Mouse (Mus musculus) frontal cortex, postnatal 10 days (tissue): ENCODE measurements at regions not wholly inside any gene's neighbourhood (a gene's known extent, or its start where the extent isn't known, plus 50 kb on each side); places are given as distances from the start of the nearest gene placed in this dataset.
A peak's percentile ranks its signal among the peaks of the same experiment; 100 is the strongest.

Source experiments
- DNase-seq, 2 experiments: peaks; one replicate each; pipeline ENCODE4 v3.0.0; 2022; ENCODE audit warnings: low spot score in 2 of 2, mixed read lengths in 1 of 2

- DNase-seq, result no peak
Observed at GRCm38 (mm10) chr16:84581166-84581565, 66.2 kb downstream of the A730009L09Rik start.

- DNase-seq, result peak in 1 of 2 experiments; percentile 11
Observed at GRCm38 (mm10) chr16:84583323-84583722, 68.4 kb downstream of the A730009L09Rik start.

DNA sequence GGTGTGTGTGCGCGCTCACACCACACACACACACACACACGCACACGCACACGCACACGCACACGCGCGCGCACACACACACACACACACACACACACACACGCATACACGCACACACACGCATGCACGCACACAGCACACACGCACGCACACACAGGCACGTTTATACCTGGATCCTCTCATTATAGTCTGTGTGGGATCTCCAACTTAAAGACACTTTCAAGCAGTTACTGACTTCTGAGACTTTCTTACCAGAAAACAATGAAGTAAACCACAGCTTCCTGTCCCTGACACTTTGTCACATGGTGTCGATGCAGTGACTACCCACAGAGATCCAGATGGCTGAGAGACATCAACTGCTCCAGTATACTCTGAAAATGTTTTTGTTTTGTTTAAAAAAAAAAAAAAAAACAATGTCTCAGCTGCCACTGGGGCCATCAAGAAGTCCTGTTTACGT, 68.9 kb downstream of the A730009L09Rik start:
- DNase-seq, result no peak

GRCm38 (mm10) chr16:84584724-84585399, 69.9 kb downstream of the A730009L09Rik start:
- no peak for DNase-seq

- no peak for DNase-seq
Observed at GRCm38 (mm10) chr16:84592978-84593377, 78.1 kb downstream of the A730009L09Rik start.

- DNase-seq, result no peak
Observed at GRCm38 (mm10) chr16:84602969-84603368, 88.0 kb downstream of the A730009L09Rik start.

DNA sequence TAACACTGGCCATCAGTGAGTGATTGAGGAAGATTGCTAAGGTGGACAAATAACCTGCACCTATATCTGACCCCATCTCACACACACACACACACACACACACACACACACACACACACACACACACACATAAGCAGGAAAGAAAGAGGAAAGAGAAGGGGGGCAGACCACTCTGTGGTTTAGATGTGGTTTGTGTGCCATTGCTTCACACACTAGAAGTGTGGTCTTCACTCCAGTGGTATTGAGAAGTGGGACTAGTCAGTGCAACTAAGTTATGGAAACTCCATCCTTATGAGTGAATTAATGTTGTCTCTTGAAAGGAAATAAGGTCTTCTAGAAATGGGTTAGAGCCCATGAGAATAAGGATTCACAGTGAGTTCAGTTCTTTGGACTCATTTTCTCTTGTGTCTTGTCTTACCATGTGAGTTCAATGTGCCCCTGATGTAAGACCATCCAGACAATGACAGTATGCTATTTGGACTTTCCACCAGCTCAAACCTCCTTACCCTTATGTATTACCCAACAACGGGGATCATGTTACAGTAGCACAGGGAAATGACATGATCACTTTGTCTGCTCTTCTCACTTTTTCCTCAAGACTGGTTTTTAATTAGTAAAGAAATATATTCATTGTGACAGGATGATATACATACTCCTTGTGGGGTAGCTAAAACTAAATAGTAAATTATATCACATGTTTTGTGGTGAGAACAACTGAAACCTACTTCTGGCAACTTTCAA, 88.7 kb downstream of the A730009L09Rik start:
- DNase-seq, result no peak

- no peak for DNase-seq
Observed at GRCm38 (mm10) chr16:84604272-84604975, 89.5 kb downstream of the A730009L09Rik start.

DNA sequence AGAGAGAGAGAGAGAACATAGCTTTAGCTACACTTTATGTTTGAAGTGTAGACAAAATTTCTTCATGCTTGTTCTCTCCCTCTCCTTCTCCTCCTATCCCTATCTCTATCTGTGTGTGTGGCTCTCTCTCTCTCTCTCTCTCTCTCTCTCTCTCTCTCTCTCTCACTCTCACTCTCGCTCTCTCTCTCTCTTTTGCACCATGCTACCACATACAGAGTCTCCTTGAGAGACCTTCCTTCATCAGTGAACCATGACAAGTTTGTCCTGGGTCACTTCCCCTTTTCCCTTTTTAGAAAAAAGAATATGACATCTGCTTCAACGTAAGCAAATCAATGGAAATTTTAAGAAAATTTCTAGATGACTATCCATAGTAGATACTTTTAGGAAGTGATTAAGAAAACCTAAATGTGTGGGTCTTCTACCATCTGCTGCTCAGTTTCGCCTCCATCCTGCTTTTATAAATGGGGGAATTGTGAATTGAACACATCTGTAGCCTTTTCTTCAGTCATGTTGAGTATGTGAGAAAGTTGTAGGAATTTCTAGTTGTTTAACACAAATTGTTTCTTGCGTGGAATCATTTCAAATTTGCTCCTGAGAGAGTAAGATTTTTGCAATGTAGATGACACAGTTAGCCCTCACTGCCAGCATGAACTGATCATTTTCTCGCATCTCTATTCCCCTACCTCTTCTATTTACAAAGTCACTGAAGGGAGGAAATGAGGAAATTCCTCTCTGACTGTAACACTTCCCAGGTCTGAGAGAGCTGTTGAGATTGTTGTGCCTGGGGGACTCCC, 91.3 kb downstream of the A730009L09Rik start:
- no peak for DNase-seq

- DNase-seq, result no peak
Observed at GRCm38 (mm10) chr16:84606804-84607095, 91.8 kb downstream of the A730009L09Rik start.

DNA sequence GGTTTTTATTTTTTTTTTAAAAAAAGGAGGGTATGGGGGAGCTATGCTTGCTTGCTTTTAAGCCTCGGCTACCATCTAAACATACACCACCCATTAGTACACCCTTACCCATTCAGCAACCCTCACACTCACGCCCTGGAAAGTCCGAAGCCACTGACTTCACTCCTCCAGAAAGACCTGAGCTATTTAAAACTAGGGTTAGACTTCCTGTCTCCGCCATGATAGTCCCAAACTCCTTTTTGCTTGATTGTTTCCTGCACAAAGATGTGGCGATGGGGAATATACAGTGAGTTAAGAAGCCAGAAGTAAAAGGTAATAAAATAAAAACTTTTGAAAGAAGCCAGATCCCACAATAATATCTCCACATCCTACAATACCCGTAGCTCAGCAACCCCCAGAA, 92.6 kb downstream of the A730009L09Rik start:
- DNase-seq, result no peak

DNA sequence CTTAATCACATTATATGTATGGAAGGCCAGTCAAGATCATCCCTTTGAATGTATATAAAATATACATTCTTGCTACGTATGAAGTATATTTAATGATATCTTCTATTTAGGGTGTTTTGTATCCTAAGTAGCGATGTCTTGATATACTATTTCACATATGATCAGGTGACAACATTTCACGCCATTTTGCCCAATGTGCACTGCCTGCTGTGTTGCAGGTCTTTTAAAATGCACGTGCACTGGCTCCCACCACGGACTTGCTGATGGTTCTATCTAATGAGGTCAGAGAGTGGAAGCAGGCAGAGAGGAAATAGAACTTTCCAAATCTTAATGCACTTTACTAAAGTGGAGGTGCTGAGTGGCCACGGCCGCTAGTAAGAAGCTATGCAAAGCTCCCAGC, 100.8 kb downstream of the A730009L09Rik start:
- no peak for DNase-seq

DNA sequence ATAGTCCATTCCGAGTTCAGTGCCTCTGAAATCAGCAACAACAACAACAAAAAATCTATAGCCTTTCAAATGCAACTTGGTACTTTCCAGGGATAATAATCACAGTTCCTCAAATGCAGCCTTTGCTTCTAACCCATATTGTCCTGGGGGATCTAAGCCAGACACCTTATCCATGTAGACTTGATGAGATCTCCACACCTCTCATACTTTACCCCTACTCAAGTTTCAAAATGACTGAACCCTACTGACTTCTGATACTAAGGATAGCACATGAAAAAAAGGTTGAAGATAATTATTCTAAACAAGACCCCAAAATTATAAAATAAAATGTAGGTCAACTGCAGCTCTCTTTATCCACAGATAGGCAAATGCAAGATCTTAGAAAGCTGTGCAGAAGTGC, 101.2 kb downstream of the A730009L09Rik start:
- no peak for DNase-seq

GRCm38 (mm10) chr16:84618379-84618778, 103.5 kb downstream of the A730009L09Rik start:
- DNase-seq, result no peak

- DNase-seq, result no peak
Observed at GRCm38 (mm10) chr16:84619876-84620275, 105.0 kb downstream of the A730009L09Rik start.

- DNase-seq, result no peak
Observed at GRCm38 (mm10) chr16:84620861-84621260, 105.9 kb downstream of the A730009L09Rik start.

DNA sequence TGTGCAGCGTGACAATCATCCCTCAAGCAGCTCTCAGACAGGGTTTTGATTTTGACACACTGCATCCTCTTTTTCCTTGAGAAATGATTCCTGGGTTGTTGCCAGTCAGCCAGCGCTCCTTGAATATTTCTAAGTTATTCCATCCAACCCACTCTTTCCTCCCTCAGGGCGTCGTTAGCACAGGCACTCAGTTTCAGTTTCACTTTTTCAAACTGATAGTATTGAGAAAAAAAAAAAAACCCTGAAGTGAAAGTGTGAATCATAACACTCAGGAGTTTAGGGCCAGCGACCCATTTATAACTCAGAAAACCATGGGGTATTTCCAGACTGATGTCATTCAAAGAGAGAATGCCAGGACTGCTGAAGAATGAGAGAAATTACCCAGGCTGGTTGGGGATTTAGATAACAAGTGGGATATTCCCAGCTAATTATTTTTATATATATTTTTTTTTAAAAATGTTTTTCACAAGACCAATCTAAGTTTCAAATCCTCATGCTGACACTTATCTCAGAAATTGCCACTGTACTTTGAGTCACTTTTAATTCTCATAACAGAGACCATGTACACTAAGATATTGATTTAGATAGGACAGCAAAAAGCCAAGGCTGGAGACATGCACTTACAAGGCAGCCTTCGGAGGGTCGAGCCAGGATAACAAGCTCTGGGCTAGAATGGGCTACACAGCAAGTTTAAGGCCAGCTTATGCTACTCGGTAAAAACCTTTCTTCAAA, 106.5 kb downstream of the A730009L09Rik start:
- peak in 1 of 2 experiments; percentile 6 for DNase-seq

DNA sequence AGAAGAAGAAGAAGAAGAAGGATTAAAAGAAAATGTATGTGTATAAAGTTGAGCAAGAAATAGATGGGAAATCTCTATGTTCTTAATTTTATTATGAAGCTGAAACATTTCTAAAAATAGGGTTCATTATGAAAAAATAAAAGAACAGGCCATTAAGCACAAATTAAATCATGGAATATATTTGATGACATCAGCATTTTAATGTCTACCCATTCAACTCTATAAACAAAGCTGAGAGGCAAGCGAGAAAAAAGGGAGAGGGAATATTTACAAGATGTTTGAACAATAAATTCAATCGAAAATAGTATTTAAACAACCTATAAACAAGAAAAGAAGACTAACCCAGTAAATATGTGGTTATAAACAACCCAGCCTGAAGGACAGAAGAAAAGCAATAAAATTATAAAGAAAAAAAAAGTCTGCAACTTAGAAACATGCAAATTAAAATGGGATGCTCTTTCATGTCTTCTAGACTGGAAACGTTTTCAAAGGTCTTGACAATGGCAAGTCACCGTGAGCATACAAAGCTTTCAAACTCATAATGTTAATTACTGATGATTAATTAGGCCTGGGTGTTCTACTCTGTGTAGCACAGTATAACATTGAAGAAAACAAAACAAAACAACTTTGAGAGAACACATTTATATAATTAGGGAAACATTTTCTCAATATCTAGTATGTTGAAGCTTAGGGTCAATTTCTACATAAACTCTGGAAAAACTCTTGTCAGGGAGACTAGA, 108.6 kb downstream of the A730009L09Rik start:
- DNase-seq, result no peak

GRCm38 (mm10) chr16:84624443-84625109, 109.7 kb downstream of the A730009L09Rik start:
- DNase-seq, result no peak
